Mouse (Mus musculus): Measurements from ENCODE around the gene Tmc5.

- TF ChIP-seq EP300 (IDR thresholded peaks at IDR 0.05) (no peak), CTCF (IDR thresholded peaks at IDR 0.05) (no peak)
Measured at GRCm38 (mm10) chr7:118584926-118585325, 12.2 kb upstream of the Tmc5 start.
